Mouse (Mus musculus) regulatory T cell (primary cell): ENCODE measurements at regions not wholly inside any gene's neighbourhood (a gene's known extent, or its start where the extent isn't known, plus 50 kb on each side); places are given as distances from the start of the nearest gene placed in this dataset.

Source experiments
- in situ Hi-C: fragments of 300-600 bp; cut with MboI, MseI; formaldehyde crosslinking; loops from one replicate; pipeline ENCODE4 v1.15.1; 2025; ENCODE audit warnings: high pct_unique_total_duplicates

DNA sequence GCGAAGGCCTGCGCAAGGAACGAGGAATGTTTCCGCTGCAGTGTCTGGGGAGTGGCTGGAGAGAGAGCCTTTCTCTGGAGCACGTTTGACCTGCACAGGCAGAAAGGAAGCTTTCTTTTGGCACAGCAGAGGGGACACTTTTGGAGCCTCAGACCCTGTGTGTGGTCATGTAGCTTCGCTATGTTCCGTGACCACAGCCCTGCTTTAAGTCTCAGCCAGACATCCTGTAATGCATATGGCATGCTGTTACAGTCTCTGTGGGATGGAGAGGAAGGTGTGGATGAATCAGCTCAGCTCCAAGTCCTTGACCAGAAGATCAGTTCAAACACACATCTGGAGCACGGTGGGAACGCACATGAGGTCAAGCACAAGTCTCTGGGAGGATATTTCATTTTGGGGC is 107.3 kb upstream of the Tnp1 start:
- in situ Hi-C loops = no loop called here

- in situ Hi-C loops = no loop called here
Measured at GRCm38 (mm10) chr1:73118661-73119060, 103.0 kb upstream of the Tnp1 start.

GRCm38 (mm10) chr1:73116526-73116925 is 100.8 kb upstream of the Tnp1 start:
- in situ Hi-C loops = no loop called here

DNA sequence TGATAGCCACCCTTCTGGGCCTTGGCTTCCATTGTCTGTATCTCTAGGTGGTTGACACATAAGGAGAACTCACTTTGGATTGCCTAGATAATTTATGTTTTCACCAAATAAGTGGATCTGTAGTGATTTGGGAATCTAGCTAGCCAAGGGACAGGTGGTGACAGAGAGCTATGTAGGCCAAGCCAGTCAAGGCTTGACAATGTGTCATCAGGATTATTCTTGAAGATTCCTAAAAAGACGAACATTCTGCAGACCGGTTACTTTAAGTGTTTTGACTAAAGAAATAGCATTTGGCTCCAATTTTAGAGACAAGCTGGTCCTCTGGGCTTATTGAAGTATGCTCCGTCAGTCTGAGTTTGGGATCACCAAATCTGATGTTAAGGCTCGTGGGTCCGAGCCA is 100.1 kb upstream of the Tnp1 start:
- in situ Hi-C loops = no loop called here

DNA sequence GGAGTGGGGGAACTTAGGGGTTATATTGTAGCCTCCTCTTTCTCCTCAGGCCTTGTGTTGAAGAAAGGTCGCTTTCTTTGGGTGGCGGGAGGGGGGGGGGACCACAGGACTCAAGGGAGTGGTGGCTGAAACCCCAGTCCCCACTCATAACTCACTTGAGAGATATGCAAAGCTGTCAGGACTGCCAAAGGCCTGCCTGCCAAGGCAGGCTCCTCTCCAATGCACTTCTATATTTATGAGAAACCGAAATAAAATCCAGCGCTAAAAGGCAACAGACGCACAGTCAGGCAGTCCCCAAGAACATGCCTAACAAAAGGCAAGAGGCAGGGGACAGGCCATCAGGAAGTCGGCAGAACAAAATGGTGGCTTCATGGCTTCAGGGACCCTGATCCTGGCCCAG is 97.4 kb upstream of the Tnp1 start:
- in situ Hi-C loops = no loop called here

DNA sequence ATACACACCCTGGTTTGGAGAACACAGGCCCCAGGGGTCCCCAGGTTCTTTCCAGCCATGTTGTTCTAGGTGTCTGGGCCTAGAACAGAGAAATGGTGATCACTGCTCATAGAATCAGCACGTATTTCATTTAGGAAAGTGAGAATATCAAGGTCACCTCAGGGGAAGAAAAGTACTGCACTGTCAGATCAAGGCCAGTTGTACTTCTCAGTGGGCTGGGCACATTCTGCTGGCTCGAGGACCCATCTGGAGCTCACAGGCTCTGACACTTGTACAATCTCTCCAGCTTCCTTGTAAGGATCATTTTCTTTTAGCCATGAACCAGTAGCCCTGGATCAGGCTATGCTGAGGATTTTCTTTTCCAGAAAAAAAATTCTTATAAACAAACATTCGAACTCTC is 97.0 kb upstream of the Tnp1 start:
- in situ Hi-C loops = no loop called here

DNA sequence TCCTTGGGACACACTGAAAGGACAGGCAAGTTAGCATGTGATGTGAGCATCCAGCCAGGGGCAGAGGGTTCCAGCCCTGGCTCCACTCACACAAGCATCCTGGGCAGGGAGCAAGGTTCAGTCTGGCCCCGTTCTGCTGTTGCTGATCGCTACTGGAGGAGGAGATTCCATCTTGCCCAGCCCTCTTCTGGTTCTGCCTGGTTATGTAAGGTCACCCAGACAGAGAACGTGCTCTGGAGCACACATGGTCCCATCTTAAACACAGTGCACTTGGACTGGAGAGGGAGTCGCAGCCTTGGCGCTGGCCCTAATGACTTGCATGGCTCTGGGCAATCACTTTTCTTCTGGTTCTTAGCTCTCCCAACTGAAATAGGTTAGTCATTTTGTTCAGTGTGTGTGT is 96.2 kb upstream of the Tnp1 start:
- in situ Hi-C loops = no loop called here

DNA sequence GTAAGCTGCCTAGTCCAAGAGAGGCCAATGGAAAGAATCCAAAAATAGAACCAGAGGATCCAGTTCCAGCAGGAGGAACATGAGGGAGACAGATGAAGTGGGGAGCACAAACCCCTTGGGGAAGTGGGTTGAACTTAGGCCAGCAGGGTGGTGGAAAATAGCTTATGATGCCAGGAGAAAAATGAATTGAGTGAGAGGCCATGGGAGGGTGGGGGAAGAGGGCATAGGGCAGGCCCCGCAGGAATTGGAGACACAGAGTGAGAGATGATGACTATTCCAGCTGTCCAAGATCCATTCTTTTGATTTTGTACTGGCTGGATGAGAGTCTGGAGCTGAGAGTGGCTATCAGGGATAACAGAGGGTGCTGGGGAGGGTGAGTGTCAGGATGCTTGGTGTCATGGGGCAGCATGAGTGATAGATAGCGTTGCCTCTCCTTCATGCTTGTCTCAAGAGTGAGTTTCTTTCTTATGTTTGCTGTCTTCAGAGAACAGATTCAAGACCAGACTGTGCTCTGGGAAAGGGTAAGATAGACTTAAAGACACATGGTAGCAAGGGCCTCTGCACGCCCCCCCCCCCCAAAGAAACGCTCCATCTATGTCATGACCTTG is 90.3 kb upstream of the Tnp1 start:
- in situ Hi-C loops = no loop called here

- in situ Hi-C loops = no loop called here
Measured at GRCm38 (mm10) chr1:73097645-73098440, 82.1 kb upstream of the Tnp1 start.

- in situ Hi-C loops = no loop called here
Measured at GRCm38 (mm10) chr1:73089636-73090035, 73.9 kb upstream of the Tnp1 start.

GRCm38 (mm10) chr1:73088494-73088893 is 72.8 kb upstream of the Tnp1 start:
- in situ Hi-C loops = no loop called here

GRCm38 (mm10) chr1:73084946-73085345 is 69.2 kb upstream of the Tnp1 start:
- in situ Hi-C loops = no loop called here

DNA sequence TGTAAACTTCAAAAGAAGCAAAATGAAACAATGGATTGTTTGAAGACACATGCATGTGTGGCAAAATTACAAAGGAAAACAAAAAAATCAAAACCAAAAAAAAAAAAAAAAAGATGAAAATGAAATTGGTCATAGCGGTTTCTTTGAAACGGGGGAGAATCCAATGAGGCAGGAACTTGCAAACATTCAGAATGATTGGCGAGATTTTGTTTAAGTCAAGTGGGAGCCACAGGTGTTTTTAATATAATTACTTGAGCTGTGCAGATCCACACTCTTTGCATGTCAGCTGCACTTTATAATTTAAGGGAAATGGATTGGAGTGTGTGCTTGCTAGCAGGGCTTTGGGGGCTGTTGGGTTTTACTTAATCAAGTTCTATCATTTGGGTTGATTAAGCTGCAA is 67.7 kb upstream of the Tnp1 start:
- in situ Hi-C loops = no loop called here

DNA sequence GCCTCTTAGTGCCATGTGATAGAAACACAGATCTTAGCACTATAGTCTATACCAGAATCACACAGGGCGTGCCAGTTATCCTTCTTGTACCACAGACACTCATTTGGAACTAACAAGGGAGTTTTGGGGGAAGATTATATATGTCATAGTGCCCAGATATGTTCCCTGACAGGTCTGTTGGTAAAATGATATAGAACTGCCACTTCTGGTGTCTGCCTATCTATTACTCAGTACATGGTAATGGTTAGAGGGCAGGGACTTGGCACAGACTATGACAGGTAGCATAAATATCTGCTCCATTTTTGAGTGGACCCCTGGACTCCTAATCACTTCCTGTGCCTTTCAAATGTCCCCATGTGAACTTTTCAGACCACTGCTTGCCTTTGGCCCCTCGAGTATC is 63.8 kb upstream of the Tnp1 start:
- in situ Hi-C loops = no loop called here

GRCm38 (mm10) chr1:73077156-73077555 is 61.4 kb upstream of the Tnp1 start:
- in situ Hi-C loops = no loop called here

- in situ Hi-C loops = no loop called here
Measured at GRCm38 (mm10) chr1:73075699-73076373, 60.1 kb upstream of the Tnp1 start.

GRCm38 (mm10) chr1:73075159-73075558 is 59.5 kb upstream of the Tnp1 start:
- in situ Hi-C loops = no loop called here

- in situ Hi-C loops = no loop called here
Measured at GRCm38 (mm10) chr1:73074525-73074924, 58.8 kb upstream of the Tnp1 start.

- in situ Hi-C loops = no loop called here
Measured at GRCm38 (mm10) chr1:73072237-73072904, 56.7 kb upstream of the Tnp1 start.

DNA sequence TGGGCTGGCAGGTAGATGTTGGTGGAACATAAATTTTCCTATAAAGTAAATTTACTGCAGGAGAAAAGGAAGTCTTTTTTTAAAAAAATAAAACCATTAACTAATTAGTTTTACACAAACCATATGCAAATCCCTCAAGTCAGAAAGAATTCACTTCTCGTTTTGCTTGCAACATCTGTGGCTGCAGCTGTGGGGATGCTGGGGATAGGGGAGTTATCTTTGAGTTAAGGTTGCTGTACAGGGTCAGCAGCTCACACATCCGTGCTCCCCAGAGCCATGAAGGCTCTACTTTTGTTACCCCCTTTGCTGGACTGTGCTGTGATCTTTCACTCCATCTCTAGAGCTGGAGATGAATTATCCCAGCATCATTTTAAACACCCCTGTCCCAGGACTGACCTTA is 54.4 kb upstream of the Tnp1 start:
- in situ Hi-C loops = no loop called here
